Mouse (Mus musculus) bone marrow, adult 2 months (tissue): ENCODE measurements around the gene Nhp2.

Source experiments
- CTCF ChIP-seq: fragments of 200-500 bp; IDR thresholded peaks from 2 replicates; pipeline ENCODE4 v1.5.1; 2011; ENCODE audit warnings: low read length, control low read depth; ENCODE audit not compliant: control insufficient read depth, insufficient read depth
- POLR2A ChIP-seq: fragments of 200-500 bp; IDR thresholded peaks from 2 replicates; pipeline ENCODE4 v1.6.1; 2011; ENCODE audit warnings: low read depth, mild to moderate bottlenecking, control low read depth, low read length, borderline replicate concordance; ENCODE audit not compliant: control insufficient read depth

- TF ChIP-seq CTCF (no peak), POLR2A (0 out of 2 replicates have a peak, but pooled peaks have one; percentile 11)
Observed at GRCm38 (mm10) chr11:51644217-51644616, 24.7 kb downstream of the Nhp2 start.
